Mouse (Mus musculus) lung, postnatal 14 days (tissue): ENCODE results near the gene Sec23b.
"Not testable (repeated sequence)": the region's sequence is repeated elsewhere in the genome, so short reads cannot be mapped to it uniquely, and the experiment has no call there.

Experiments used
- DNase-seq: peaks from one replicate; pipeline ENCODE4 v3.0.0; 2021

Sec23b gene

GRCm38 (mm10) chr2:144555820-144556552 lies at the start of gene Sec23b:
TSS of gene Sec23b (plus strand) at chr2:144556229.
- peak; percentile 96 for DNase-seq

- DNase-seq: no peak
These were observed 41.4 kb upstream of the Sec23b start for GRCm38 (mm10) chr2:144514619-144515018.

GRCm38 (mm10) chr2:144519772-144520171 lies 36.3 kb upstream of the Sec23b start:
- no peak for DNase-seq

GRCm38 (mm10) chr2:144525856-144526255 lies 30.2 kb upstream of the Sec23b start:
- no peak for DNase-seq

GRCm38 (mm10) chr2:144526981-144527820 lies 28.8 kb upstream of the Sec23b start, which contains the start of the genes Dzank1 and Polr3f:
TSS of gene Dzank1 (minus strand) at chr2:144527414.
TSS of gene Polr3f (plus strand) at chr2:144527718.
- peak; percentile 96 for DNase-seq

- DNase-seq: no peak
These were observed 28.2 kb upstream of the Sec23b start for GRCm38 (mm10) chr2:144527821-144528174.

GRCm38 (mm10) chr2:144537123-144537522 lies 18.9 kb upstream of the Sec23b start:
- DNase-seq: no peak

GRCm38 (mm10) chr2:144541246-144541645 lies 14.8 kb upstream of the Sec23b start:
- DNase-seq: no peak

GRCm38 (mm10) chr2:144543670-144544069 lies 12.4 kb upstream of the Sec23b start:
- DNase-seq: no peak

GRCm38 (mm10) chr2:144544630-144545029 lies 11.4 kb upstream of the Sec23b start:
- peak; percentile 11 for DNase-seq

GRCm38 (mm10) chr2:144545061-144545460 lies 11.0 kb upstream of the Sec23b start:
- DNase-seq: no peak

GRCm38 (mm10) chr2:144545481-144545880 lies 10.5 kb upstream of the Sec23b start:
- DNase-seq: no peak

- no peak for DNase-seq
These were observed 8.5 kb upstream of the Sec23b start for GRCm38 (mm10) chr2:144547559-144547958.

- peak; percentile 44 for DNase-seq
These were observed 5.5 kb upstream of the Sec23b start, which contains the start of gene Rbbp9 for GRCm38 (mm10) chr2:144550529-144550928. TSS of gene Rbbp9 (minus strand) at chr2:144550869.

GRCm38 (mm10) chr2:144553905-144554304 lies 2.1 kb upstream of the Sec23b start:
- no peak for DNase-seq

GRCm38 (mm10) chr2:144555286-144555819 lies 676 bp upstream of the Sec23b start:
- no peak for DNase-seq

- no peak for DNase-seq
These were observed 32.7 kb downstream of the Sec23b start for GRCm38 (mm10) chr2:144588723-144589122.

GRCm38 (mm10) chr2:144593036-144593435 lies 37.0 kb downstream of the Sec23b start:
- DNase-seq: not testable (repeated sequence)

GRCm38 (mm10) chr2:144593951-144594651 lies 38.1 kb downstream of the Sec23b start, which contains the start of gene Smim26:
TSS of gene Smim26 (plus strand) at chr2:144594054.
- peak; percentile 77 for DNase-seq

- no peak for DNase-seq
These were observed 42.0 kb downstream of the Sec23b start for GRCm38 (mm10) chr2:144598006-144598405.

- DNase-seq: peak; percentile 91
These were observed 44.0 kb downstream of the Sec23b start, which contains the start of gene Dtd1 for GRCm38 (mm10) chr2:144599831-144600687. TSS of gene Dtd1 (plus strand) at chr2:144599897.

GRCm38 (mm10) chr2:144601576-144601975 lies 45.5 kb downstream of the Sec23b start:
- no peak for DNase-seq
